Mouse (Mus musculus): Measurements from ENCODE around the gene Srp9. TPM values are rescaled to one million over a fixed set of nuclear protein-coding genes. Genes with fewer than 3 reads are reported as not detected.

Srp9 gene
- total RNA-seq, 2 experiments from 2014 or later, result 133 to 157 TPM

GRCm38 (mm10) chr1:182103436-182103835 lies 21.1 kb upstream of the Srp9 start:
- no peak for ATAC-seq (replicated peaks; ENCODE audit: poor library complexity)

DNA sequence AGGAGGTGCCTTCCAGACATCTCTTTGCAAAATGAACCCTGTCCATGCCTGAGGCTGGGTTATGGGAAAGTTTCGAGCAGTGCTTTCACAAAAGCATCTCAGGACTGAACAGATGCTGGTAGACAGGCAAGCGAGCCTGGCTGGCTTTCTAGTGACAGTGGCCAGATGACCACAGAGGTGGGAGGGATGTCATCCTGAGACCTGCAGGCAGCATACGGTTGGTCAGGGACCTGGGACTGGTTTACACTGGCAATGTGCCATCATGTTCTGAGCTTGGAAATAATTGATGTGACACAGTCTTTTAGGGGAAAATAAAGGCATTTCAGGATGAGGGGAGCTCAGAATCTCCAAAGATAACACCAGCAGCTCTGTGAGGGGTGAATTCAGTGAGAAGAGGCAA lies 19.5 kb upstream of the Srp9 start:
- ATAC-seq (replicated peaks; ENCODE audit: poor library complexity), result no peak

DNA sequence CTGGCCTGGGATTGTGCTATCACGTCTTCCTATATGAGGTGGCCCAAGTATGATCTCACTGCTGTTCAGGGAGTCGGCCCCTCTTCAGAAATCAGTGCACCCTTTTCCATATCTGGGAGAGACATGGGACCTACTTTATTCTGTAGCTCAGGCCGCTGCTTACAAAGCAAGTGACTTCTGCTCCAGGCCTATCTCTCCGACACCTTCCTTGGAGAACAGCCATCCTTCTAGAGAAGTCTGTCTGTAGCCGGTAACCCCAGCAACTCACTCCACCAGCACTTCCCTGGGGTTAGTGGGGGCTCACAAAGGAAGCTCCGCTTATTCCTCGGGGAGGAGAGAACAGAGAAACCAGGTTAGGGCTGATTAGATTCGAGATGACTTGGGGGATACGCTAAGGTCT lies 17.3 kb upstream of the Srp9 start:
- no peak for ATAC-seq (replicated peaks; ENCODE audit: poor library complexity)

GRCm38 (mm10) chr1:182108397-182109099 lies 16.0 kb upstream of the Srp9 start:
- ATAC-seq (replicated peaks; ENCODE audit: poor library complexity), result peak; percentile 86

- ATAC-seq (replicated peaks; ENCODE audit: poor library complexity), result no peak
Observed at GRCm38 (mm10) chr1:182110185-182110584, 14.4 kb upstream of the Srp9 start.

DNA sequence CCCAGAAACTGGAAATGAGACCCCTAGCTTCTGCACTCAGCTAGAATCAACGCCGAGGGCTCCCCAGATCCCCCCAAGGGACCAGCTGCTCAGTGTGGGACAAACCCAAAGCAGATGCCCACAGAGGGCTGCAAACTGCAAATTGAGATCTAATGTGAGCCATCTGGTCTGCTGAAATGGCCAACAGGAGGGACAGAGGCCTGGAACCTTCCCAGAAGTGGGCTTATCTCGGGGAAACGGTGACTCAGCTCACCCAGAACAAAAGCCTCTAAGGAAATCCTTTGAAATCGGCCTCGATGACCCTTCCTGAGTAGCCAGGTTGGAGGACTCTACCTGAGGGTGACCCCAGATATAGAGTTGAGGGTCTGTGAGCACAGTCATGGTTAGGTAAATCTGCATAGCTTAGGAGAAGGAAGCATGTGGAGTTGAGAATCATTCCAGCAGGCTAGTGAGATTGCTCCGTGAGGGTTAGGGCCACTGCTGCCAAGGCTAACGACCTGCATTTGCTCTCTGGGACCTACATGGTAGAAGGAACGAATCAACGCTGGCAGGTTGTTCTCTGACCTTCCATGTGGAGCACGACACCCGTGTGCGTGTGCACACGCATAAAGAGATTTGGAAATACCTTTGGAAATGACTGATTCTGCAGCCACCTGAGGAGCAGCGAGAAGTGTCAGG lies 13.7 kb upstream of the Srp9 start:
- ATAC-seq (replicated peaks; ENCODE audit: poor library complexity), result no peak

DNA sequence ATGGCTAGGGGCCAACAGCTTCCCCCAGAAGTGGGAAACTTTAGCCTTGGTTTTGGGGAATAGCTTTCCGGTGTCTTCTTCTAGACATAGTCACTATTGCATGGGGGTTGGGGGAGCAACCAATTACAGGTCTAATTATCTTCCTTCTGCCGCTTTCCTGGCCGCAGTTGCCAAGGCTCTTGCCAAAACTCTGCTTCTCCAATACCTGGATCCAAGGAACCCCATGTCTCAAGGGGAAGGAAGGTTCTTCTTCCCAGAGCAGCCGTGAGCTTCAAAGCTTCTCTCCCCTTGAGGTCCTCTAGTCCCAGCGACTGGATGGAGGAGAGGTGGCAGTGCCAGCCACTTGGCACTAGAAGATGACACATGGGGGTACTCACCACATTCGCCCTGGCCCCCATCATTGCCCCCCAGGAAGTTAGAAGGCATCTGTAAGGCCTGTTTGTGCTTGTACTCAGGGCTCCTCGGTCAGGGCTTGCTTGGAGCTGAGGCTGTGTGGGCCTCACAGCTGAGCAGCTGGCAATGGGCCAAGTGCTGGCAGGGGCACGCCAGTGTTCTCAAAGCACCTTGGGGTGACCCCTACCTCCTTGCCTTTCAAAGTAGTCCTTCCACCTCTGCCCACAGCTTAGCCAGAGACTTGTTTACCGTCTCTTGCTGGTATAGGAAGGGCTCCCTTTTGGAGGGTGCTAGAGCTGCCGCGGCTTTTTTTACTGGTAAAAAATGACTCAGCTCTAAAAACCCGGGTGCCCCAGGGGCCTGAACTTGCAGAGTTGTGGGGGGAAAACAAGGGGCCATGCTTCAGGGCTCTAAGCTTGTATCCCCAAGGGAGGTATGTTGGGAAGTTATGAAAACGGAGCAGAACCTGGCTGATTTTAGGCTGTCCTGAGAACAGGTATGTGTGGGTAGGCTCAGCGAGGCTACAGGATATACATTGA lies 12.9 kb upstream of the Srp9 start:
- ATAC-seq (replicated peaks; ENCODE audit: poor library complexity), result no peak

- no peak for ATAC-seq (replicated peaks; ENCODE audit: poor library complexity)
Observed at GRCm38 (mm10) chr1:182112385-182112784, 12.2 kb upstream of the Srp9 start.

DNA sequence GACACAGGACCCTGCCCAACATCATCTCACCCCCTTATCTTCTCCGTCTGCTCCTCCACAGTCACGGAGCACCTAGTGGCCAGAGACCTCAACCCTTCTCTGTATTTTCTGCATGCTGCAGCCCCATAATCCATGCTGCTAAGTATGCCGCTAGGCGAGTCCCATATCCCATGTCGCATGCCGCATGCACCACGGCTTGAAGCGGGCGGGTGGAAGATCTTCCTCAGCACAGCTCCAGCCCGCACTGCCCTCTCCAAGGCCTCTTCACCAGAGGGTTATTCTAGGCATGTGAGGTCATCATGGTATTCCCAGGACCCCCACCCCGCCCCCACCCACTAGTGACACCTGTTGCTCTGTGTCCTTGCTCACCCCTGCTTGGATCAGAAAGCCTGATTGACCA lies 11.4 kb upstream of the Srp9 start:
- no peak for ATAC-seq (replicated peaks; ENCODE audit: poor library complexity)

DNA sequence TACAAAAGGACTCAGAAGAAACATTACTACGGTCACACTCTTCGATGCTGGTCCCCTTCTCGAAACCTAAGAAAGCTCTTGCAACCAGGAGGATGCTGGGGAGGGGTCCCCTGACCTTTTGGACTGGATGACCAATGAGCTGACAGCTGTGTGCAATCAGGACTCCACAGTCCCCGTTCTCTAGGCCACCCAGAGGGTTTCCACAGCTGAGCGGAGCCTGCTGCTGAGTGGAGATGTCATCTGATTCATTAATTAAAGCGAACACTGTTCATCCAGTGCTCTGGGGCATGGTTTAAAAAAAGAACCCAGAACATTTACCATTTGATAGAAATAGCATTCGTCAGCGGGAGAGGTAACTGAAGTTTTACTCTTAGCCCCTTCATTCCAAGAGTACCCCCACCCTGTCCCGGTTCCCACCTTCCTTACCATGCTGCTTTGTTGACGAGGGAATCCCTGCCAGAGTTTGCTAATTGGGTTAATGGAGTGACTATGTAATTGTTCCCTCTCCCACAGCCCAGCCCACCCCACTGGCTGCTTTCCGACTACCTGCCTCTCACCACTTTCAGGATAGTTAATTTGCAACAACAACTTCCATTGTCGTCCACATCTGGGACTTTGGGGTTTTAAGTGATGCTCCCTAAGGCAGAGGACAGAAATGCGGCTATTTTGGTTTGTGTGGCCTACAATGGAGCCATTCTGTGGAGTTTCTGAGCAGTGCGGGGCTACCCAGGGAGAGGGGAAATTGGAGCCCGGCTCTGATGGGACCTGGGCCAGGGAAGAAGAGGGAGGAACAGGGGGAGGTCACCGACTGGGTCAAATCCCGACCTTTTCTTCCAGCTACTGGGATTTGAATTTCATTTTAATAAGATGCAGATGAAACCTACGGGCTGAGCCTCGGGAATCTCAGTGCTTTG lies 10.7 kb upstream of the Srp9 start:
- no peak for ATAC-seq (replicated peaks; ENCODE audit: poor library complexity)

DNA sequence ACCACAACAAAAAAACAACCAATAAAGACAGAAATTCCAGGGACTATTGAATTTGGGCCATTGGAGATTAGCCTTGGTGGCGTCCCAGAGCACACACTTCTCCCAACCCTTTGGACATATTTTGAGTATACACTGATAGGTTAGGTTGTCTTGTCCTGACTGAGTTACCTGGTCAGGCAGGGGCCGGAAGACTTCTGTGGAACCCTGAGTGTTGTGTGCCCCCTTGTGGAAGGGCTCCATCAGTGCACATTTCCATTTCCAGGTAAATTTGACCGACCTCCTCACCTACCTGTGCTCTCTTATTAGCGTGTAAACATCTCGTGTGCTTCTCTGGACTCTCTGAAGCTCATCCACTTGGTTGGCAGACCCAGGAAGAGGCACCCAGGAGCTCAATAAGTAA lies 9.3 kb upstream of the Srp9 start:
- ATAC-seq (replicated peaks; ENCODE audit: poor library complexity), result peak; percentile 73

- ATAC-seq (replicated peaks; ENCODE audit: poor library complexity), result 0 out of 2 replicates have a peak, but pooled peaks have one; percentile 37
Observed at GRCm38 (mm10) chr1:182115651-182116408, 8.7 kb upstream of the Srp9 start.

GRCm38 (mm10) chr1:182122413-182122812 lies 2.1 kb upstream of the Srp9 start:
- no peak for ATAC-seq (replicated peaks; ENCODE audit: poor library complexity)

DNA sequence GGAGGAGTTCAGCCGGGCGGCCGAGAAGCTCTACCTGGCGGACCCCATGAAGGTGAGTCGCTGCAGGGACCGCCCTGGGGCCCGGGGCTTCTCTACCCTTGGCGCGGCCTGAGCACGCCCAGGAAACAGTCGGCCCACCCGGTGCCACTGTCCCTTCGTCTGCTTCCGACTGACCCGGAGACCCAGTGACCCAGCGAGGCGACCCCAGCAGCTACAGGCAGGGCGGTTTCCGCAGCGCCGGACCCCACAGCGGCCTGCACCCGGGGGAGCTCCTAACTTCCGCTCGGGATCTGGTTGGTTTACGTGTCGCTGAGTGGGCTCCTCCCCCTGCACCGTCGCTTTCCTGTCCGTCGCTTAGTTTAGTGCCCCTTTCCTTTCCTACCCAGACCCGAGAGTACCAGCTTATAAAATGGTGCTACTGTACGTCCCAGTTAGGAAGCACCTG lies 409 bp downstream of the Srp9 start:
- ATAC-seq (replicated peaks; ENCODE audit: poor library complexity), result peak; percentile 93

DNA sequence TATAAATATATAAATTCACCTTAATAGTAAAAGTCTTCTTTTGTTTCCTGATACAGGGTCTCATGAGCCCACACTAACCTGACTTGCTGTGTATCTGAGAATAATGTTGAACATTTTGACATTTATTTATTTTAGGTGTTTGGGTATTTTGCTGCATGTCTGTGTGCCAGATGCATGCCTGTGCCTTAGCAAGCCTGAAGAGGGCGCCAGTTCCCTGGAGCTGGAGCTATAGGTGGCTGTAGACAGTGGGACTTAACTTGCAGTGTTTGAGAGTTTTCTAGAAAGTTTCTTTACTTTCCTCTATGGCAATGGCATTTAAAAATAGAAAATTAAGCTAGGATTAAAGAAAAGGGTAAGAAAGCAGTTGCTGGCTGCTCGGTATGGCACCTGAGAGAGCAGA lies 6.3 kb downstream of the Srp9 start:
- peak; percentile 81 for ATAC-seq (replicated peaks; ENCODE audit: poor library complexity)

DNA sequence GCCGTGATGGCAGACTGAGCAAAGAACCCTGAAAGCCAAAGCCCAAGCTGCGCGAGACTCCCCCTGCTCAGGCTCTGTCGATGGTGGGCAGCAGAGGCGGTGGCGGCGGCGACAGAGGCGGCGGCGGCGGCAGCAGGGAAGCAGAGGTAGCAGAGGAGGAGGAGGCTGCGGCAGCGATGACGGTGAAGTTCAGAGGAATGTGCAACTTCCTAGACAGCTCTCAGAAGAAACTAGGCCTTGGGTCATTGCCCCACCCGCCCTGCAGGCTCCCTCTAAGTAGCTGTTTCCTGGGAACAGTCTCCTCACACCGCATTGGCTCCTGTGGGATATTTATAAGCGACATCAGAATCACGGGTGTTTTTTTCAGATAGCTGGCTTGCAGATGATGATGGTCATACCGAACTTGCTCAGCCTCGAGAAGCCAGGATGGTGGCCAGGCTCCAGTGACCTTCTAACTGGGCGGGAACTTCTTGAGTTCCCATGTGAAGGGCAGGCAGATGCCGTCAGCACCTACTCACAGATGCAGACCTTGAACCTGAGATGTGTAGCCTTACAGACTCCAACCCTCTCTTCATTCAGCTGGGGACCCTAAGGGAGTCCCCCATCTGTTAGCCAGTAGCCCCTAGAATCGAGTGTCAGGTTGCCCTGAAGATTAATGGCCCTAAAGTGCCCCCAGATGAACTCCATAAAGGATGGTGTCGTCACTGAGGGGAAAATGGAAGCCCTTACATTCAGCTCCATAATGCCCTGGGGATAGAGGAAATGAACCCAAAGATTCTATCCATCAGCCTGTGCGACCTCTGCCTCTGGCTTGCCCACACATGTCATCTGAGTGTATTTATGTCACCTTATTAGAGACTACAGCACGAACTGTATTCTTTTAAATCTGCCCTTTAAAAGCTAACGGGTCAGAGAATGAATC lies 12.9 kb downstream of the Srp9 start:
- ATAC-seq (replicated peaks; ENCODE audit: poor library complexity), result peak; percentile 29; the same call in 1 of the 2 replicates

GRCm38 (mm10) chr1:182138172-182138571 lies 13.6 kb downstream of the Srp9 start:
- 0 out of 2 replicates have a peak, but pooled peaks have one; percentile 19 for ATAC-seq (replicated peaks; ENCODE audit: poor library complexity)

GRCm38 (mm10) chr1:182139937-182140336 lies 15.4 kb downstream of the Srp9 start:
- no peak for ATAC-seq (replicated peaks; ENCODE audit: poor library complexity)

Measured in megakaryocyte progenitor cell, adult 5-6 weeks (primary cell).